Mouse (Mus musculus): Measurements from ENCODE around the gene Krt6b. TPM values are rescaled to one million over a fixed set of nuclear protein-coding genes. Genes with fewer than 3 reads are reported as not detected.

The Krt6b gene
- total RNA-seq, 2 experiments from 2014 or later = not detected

Small RNAs within 50 kb of the gene (microRNA-seq; reads per million reads assigned to microRNA genes)
- gene Gm44323 (0 reads per million in 2 experiments), gene Gm44342 (0 reads per million in 2 experiments), gene Gm44383 (0 reads per million in 2 experiments), gene Gm44479 (0 reads per million in 2 experiments)

Other genes with a start within 250 kb of the Krt6b start
- under 1 TPM in 1 of 2 experiments, not detected in 1; 0.21 TPM for gene Krt87, start 241.5 kb downstream of the Krt6b start, total RNA-seq (2021)
- not detected for gene Krt88, start 232.5 kb downstream of the Krt6b start, total RNA-seq (2021)
- gene Krt81, start 216.5 kb downstream of the Krt6b start, total RNA-seq (2021) = not detected
- not detected for gene Krt86, start 206.8 kb downstream of the Krt6b start, total RNA-seq (2021)
- not detected for gene Krt83, start 188.8 kb downstream of the Krt6b start, total RNA-seq (2021)
- not detected for gene Gm49425, start 163.0 kb downstream of the Krt6b start, total RNA-seq (2021)
- not detected for gene Krt84, start 147.5 kb downstream of the Krt6b start, total RNA-seq (2021)
- not detected for gene Krt82, start 129.6 kb downstream of the Krt6b start, total RNA-seq (2021)
- not detected for gene Krt90, start 117.3 kb downstream of the Krt6b start, total RNA-seq (2021)
- gene Krt75, start 106.4 kb downstream of the Krt6b start, total RNA-seq (2021) = not detected
- gene Gm5414, start 52.1 kb downstream of the Krt6b start, total RNA-seq (2021) = not detected
- not detected for gene Gm5478, start 32.9 kb downstream of the Krt6b start, total RNA-seq (2021)
- gene Krt6a, start 14.0 kb upstream of the Krt6b start, total RNA-seq (2021) = not detected
- gene Krt5, start 32.6 kb upstream of the Krt6b start, total RNA-seq (2021) = not detected
- not detected for gene Krt71, start 62.8 kb upstream of the Krt6b start, total RNA-seq (2021)
- not detected for gene Krt72, start 106.2 kb upstream of the Krt6b start, total RNA-seq (2021)
- 1 to 10 TPM; 1.7 TPM for gene Krt73, start 122.1 kb upstream of the Krt6b start, total RNA-seq (2021)
- gene Krt2, start 137.9 kb upstream of the Krt6b start, total RNA-seq (2021) = under 1 TPM; 0.28 to 0.67 TPM
- gene Krt1, start 170.5 kb upstream of the Krt6b start, total RNA-seq (2021) = 1 to 10 TPM; 1.7 to 2.6 TPM
- 10 to 100 TPM; 13.4 to 16.9 TPM for gene Krt77, start 189.4 kb upstream of the Krt6b start, total RNA-seq (2021)
- not detected for gene Krt76, start 212.6 kb upstream of the Krt6b start, total RNA-seq (2021)
- gene Krt4, start 244.4 kb upstream of the Krt6b start, total RNA-seq (2021) = not detected

Measured in left cerebral cortex, adult 18-20 months (tissue).